Mouse (Mus musculus): ENCODE measurements around the gene Gm8232. TPM values are rescaled to one million over a fixed set of nuclear protein-coding genes. Genes with fewer than 3 reads are reported as not detected.
"Not testable (repeated sequence)": the region's sequence is repeated elsewhere in the genome, so short reads cannot be mapped to it uniquely, and the experiment has no call there.

The Gm8232 gene
- total RNA-seq (2017): not detected in 2 replicates

DNA sequence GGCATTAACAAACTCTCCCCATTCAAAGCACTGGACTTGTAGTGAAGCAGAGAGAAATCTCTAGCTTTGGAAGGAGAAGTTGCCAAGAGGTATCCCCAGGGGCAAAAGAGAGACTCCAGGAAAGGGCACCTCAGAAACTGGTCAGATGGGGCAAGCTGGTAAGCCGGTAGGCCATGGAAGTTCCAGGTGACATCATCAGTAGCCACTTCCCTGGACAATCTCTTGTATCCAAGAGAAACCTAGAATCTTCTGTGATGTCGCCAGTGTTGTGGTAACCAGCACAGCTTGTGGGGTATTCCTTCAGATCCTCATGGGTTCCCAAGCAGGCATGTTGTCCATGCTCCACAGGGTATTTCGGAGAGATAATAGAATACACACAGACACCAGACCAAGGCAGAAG is at the start of gene Gm8232:
Gm8232 (plus strand) TSS at position 301 of the 400 bp plus-strand sequence.
- not testable (repeated sequence) for ATAC-seq (ENCODE audit: extremely low read depth, insufficient number of reproducible peaks, low FRiP score, poor library complexity, severe bottlenecking)

DNA sequence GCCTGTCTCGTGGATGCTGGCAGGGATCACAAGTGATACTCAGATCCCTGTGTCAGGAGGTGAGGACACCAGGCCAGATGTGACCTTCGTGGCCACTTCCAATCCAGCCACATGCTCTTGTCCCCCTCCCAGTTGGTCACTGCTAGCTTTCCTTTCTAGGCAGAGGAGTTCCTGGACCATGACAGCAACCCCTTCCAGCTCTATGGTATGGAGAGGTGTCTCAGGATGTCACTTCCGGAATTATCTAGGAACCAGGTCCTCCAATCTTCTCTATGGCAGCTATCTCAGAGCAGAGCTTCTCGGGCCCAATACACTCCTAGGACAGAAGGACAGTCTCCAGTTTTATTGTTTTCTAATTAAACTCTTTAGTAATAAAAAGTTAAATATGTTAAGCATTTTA is 49.2 kb upstream of the Gm8232 start:
- not testable (repeated sequence) for ATAC-seq (ENCODE audit: extremely low read depth, insufficient number of reproducible peaks, low FRiP score, poor library complexity, severe bottlenecking)

DNA sequence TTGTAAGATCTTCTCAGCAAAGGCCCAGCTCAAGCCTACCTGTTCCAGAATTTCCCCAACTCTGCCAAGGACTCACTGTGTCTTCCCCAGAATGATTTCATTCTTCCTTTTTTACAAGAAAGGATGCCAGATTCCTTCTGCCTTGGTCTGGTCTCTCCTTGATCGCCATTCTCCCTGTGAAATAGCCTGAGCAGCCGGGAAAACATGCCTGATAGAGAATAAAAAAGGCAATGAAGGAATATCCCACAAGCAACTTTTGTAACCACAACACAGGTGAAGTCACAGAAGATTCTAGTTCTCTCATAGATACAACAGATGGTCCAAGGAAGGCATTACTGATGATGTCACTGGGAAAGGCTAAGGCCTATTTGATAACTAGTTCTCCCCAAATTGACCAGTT is 22.8 kb upstream of the Gm8232 start, which contains the start of gene Gm3371:
Gm3371 (minus strand) TSS at position 101 of the 400 bp plus-strand sequence.
- ATAC-seq (ENCODE audit: extremely low read depth, insufficient number of reproducible peaks, low FRiP score, poor library complexity, severe bottlenecking): not testable (repeated sequence)

Other genes with a start within 250 kb of the Gm8232 start
- gene Gm8212, start 236.0 kb upstream of the Gm8232 start, total RNA-seq (2017): not detected in 2 replicates
- gene 4930503E14Rik, start 220.4 kb upstream of the Gm8232 start, total RNA-seq (2017): not detected in 2 replicates
- not detected in 2 replicates for gene Gm8220, start 148.1 kb upstream of the Gm8232 start, total RNA-seq (2017)
- not detected in 2 replicates for gene Gm5930, start 95.1 kb upstream of the Gm8232 start, total RNA-seq (2017)
- not detected in 2 replicates for gene Gm8229, start 68.3 kb upstream of the Gm8232 start, total RNA-seq (2017)
- gene Gm3371, start 22.9 kb upstream of the Gm8232 start, total RNA-seq (2017): not detected in 2 replicates
- gene BC061237, start 58.8 kb downstream of the Gm8232 start, total RNA-seq (2017): not detected in 2 replicates
- not detected in 2 replicates for gene Gm17093, start 84.6 kb downstream of the Gm8232 start, total RNA-seq (2017)
- not detected in 2 replicates for gene Gm8247, start 149.5 kb downstream of the Gm8232 start, total RNA-seq (2017)
- not detected in 2 replicates for gene Gm5624, start 194.3 kb downstream of the Gm8232 start, total RNA-seq (2017)

Data from neutrophil, adult 5-6 weeks (primary cell).